Mouse (Mus musculus) retina, postnatal 1 day (tissue): ENCODE measurements around the gene Prr11.
"Not testable (repeated sequence)": the region's sequence is repeated elsewhere in the genome, so short reads cannot be mapped to it uniquely, and the experiment has no call there.

Experiments used
- DNase-seq: peaks from one replicate; pipeline ENCODE4 v3.0.0-alpha.2; 2012

The Prr11 gene

GRCm38 (mm10) chr11:87108409-87108754 lies at the start of gene Prr11:
Gene Prr11, minus strand, starts transcription at chr11:87108708.
- no peak for DNase-seq

- DNase-seq = no peak
Measured at GRCm38 (mm10) chr11:87158012-87158411, 49.5 kb upstream of the Prr11 start.

GRCm38 (mm10) chr11:87136233-87136632 lies 27.7 kb upstream of the Prr11 start:
- DNase-seq = no peak

GRCm38 (mm10) chr11:87126824-87127816 lies 18.6 kb upstream of the Prr11 start, which contains the start of gene Trim37:
Gene Trim37, plus strand, starts transcription at chr11:87127077.
- peak; percentile 97 for DNase-seq

GRCm38 (mm10) chr11:87126281-87126823 lies 17.8 kb upstream of the Prr11 start:
- no peak for DNase-seq

GRCm38 (mm10) chr11:87125562-87125961 lies 17.1 kb upstream of the Prr11 start:
- no peak for DNase-seq

GRCm38 (mm10) chr11:87121864-87122263 lies 13.4 kb upstream of the Prr11 start:
- no peak for DNase-seq

- DNase-seq = no peak
Measured at GRCm38 (mm10) chr11:87110172-87110909, 1.8 kb upstream of the Prr11 start.

- DNase-seq = peak; percentile 64
Measured at GRCm38 (mm10) chr11:87109519-87110171, 1.1 kb upstream of the Prr11 start.

- DNase-seq = peak; percentile 100
Measured at GRCm38 (mm10) chr11:87108755-87109518, 429 bp upstream of the Prr11 start, which contains the start of gene Ska2. Gene Ska2, plus strand, starts transcription at chr11:87109234.

- DNase-seq = no peak
Measured at GRCm38 (mm10) chr11:87087142-87087541, 21.4 kb downstream of the Prr11 start.

- DNase-seq = peak; percentile 95
Measured at GRCm38 (mm10) chr11:87086290-87086984, 22.1 kb downstream of the Prr11 start, which contains the start of gene Smg8. Gene Smg8, minus strand, starts transcription at chr11:87086774.

GRCm38 (mm10) chr11:87085461-87085860 lies 23.0 kb downstream of the Prr11 start:
- no peak for DNase-seq

- no peak for DNase-seq
Measured at GRCm38 (mm10) chr11:87083712-87084111, 24.8 kb downstream of the Prr11 start.

- DNase-seq = peak; percentile 98
Measured at GRCm38 (mm10) chr11:87073866-87074440, 34.6 kb downstream of the Prr11 start, which contains the start of gene Gdpd1. Gene Gdpd1, minus strand, starts transcription at chr11:87074062.

- peak; percentile 86 for DNase-seq
Measured at GRCm38 (mm10) chr11:87073343-87073865, 35.1 kb downstream of the Prr11 start.

- no peak for DNase-seq
Measured at GRCm38 (mm10) chr11:87062087-87062486, 46.4 kb downstream of the Prr11 start.

- DNase-seq = no peak
Measured at GRCm38 (mm10) chr11:87060410-87060809, 48.1 kb downstream of the Prr11 start.

GRCm38 (mm10) chr11:87056286-87056685 lies 52.2 kb downstream of the Prr11 start:
- no peak for DNase-seq

GRCm38 (mm10) chr11:87048900-87049299 lies 59.6 kb downstream of the Prr11 start:
- DNase-seq = not testable (repeated sequence)
